Mouse (Mus musculus) liver, embryonic 12.5 days (tissue): ENCODE data around the gene Apoa1. TPM values are rescaled to one million over a fixed set of nuclear protein-coding genes. Genes with fewer than 3 reads are reported as not detected.

Experiments used
- ATAC-seq: fragments of 200-750 bp; cut with Nextera tagmentation; 2 replicates; pipeline ENCODE4 v1.8.0; 2017; ENCODE audit warnings: moderate number of reproducible peaks, mild to moderate bottlenecking, moderate library complexity
- H3K27ac ChIP-seq: fragments of 300-500 bp; sonication (generic); 2 replicates; pipeline ENCODE4 v1.5.1; 2016; ENCODE audit warnings: mild to moderate bottlenecking
- H3K27me3 ChIP-seq: fragments of 300-500 bp; sonication (generic); replicated peaks from 2 replicates; pipeline ENCODE4 v1.6.1; 2016; ENCODE audit warnings: mild to moderate bottlenecking, moderate library complexity
- H3K36me3 ChIP-seq: fragments of 300-500 bp; sonication (generic); 2 replicates; pipeline ENCODE4 v1.6.1; 2016; ENCODE audit warnings: mild to moderate bottlenecking, moderate library complexity
- H3K4me1 ChIP-seq: fragments of 300-500 bp; sonication (generic); 2 replicates; pipeline ENCODE4 v1.6.1; 2016
- H3K4me2 ChIP-seq: fragments of 300-500 bp; sonication (generic); 2 replicates; pipeline ENCODE4 v1.6.1; 2016; ENCODE audit warnings: mild to moderate bottlenecking, moderate library complexity
- H3K4me3 ChIP-seq: fragments of 300-500 bp; sonication (generic); 2 replicates; pipeline ENCODE4 v1.5.1; 2016; ENCODE audit warnings: mild to moderate bottlenecking, moderate library complexity
- H3K9ac ChIP-seq: fragments of 300-500 bp; sonication (generic); 2 replicates; pipeline ENCODE4 v1.6.1; 2016; ENCODE audit warnings: mild to moderate bottlenecking, moderate library complexity
- H3K9me3 ChIP-seq: fragments of 300-500 bp; sonication (generic); replicated peaks from 2 replicates; pipeline ENCODE4 v1.6.1; 2016; ENCODE audit warnings: mild to moderate bottlenecking, moderate library complexity
- WGBS: fragments of 180-500 bp; shearing (Covaris S2); methylation state at CpG from one replicate; pipeline ENCODE4 v1.1.7; 2016; ENCODE audit not compliant: insufficient replicate concordance; 5-methylcytosine and 5-hydroxymethylcytosine counted together
- polyA plus RNA-seq: library from polyadenylated mRNA; unstranded; fragments of >200 nt; fragmentation: Nextera tagmentation; extraction: Ambion mirVana; gene quantifications from 2 replicates; pipeline ENCODE4 v1.2.1, GENCODE M21; 2016

The Apoa1 gene
- polyA plus RNA-seq, 1 experiment from 2014 or later: 1,440 TPM

GRCm38 (mm10) chr9:46240526-46241153 is 12.3 kb downstream of the Apoa1 start, which contains the start of gene Apoa4:
Gene Apoa4 (plus strand): TSS chr9:46240696.
- no peak for ATAC-seq
- H3K4me1 ChIP-seq: peaks cover 8% of the 10 kb centered on the region
- H3K4me2 ChIP-seq: no peak within 1 kb of the TSS
- H3K27me3 ChIP-seq: peaks cover 32% of the 10 kb centered on the region; the same call in 1 of the 2 replicates
- H3K4me3 ChIP-seq: no peak within 1 kb of the TSS
- H3K27ac ChIP-seq: no peak within 1 kb of the TSS
- H3K9me3 ChIP-seq: no peaks in the 10 kb centered on the region
- no peak within 1 kb of the TSS for H3K9ac ChIP-seq
- no peaks in the 10 kb centered on the region for H3K36me3 ChIP-seq
- 46% methylated on average over 7 of the region's 7 CpGs for whole genome bisulfite sequencing

DNA sequence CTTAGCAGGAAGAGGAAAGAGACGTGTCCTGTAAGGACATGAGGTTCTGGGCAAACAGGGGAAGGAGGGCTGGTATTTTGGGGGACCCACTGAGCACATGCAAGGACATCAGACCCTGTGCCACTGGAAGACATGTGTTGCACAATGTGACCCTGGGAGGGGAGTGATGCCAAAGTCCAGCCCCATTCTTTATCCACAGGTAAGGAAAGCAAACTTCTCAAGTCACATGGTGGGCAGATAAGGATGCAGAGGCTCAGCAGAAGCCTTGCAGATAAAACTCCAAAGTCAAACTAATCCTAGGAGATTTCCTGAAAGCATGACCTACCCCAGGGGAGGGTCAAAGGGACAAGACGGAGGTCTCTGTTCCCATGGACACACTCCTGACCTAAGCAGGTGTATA is 13.4 kb downstream of the Apoa1 start:
- 61% methylated on average over 2 of the region's 2 CpGs for WGBS
- Histone ChIP-seq H3K27me3 (peaks cover 32% of the 10 kb centered on the region; the same call in 1 of the 2 replicates), H3K4me3 (no peak overlapping the region), H3K36me3 (no peaks in the 10 kb centered on the region), H3K9ac (no peak overlapping the region), H3K27ac (no peak overlapping the region), H3K9me3 (no peaks in the 10 kb centered on the region), H3K4me2 (no peak overlapping the region), H3K4me1 (no peaks in the 10 kb centered on the region; the same call in none of the 2 replicates)
- no peak for ATAC-seq

- H3K4me1 ChIP-seq: no peaks in the 10 kb centered on the region; the same call in 1 of the 2 replicates
- no peaks in the 10 kb centered on the region for H3K9me3 ChIP-seq
- H3K27ac ChIP-seq: no peak overlapping the region
- WGBS: 63% methylated on average over 4 of the region's 4 CpGs
- no peak overlapping the region for H3K9ac ChIP-seq
- no peak overlapping the region for H3K4me3 ChIP-seq
- H3K4me2 ChIP-seq: no peak overlapping the region
- ATAC-seq: no peak
- peaks cover 29% of the 10 kb centered on the region; the same call in 1 of the 2 replicates for H3K27me3 ChIP-seq
- H3K36me3 ChIP-seq: no peaks in the 10 kb centered on the region
Observed at GRCm38 (mm10) chr9:46243122-46243521, 14.7 kb downstream of the Apoa1 start.

DNA sequence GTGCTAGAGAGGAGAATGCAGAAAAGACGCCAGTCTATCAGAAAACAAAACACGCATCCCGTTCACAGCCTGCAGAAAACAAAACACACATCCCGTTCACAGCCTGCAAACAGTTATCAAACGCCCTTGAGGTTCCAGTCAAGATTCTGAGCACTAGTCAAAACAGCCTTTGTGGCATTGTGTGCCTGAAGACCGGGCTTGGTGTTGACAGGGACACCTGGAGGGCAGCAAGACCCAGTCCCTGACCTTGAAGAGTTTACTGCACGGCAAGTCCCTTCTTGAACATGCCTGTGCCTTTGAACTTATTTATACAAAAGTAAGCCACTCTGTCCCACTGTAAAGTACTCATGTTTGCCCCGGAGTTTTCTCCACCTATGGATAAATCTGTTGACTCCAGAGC is 15.2 kb downstream of the Apoa1 start:
- no peaks in the 10 kb centered on the region for H3K36me3 ChIP-seq
- no peaks in the 10 kb centered on the region; the same call in 1 of the 2 replicates for H3K4me1 ChIP-seq
- no peak overlapping the region for H3K9ac ChIP-seq
- no peaks in the 10 kb centered on the region for H3K9me3 ChIP-seq
- WGBS: 67% methylated on average over 8 of the region's 8 CpGs
- no peak overlapping the region for H3K27ac ChIP-seq
- no peak overlapping the region for H3K4me2 ChIP-seq
- H3K4me3 ChIP-seq: no peak overlapping the region
- no peak for ATAC-seq
- peaks cover 26% of the 10 kb centered on the region; the same call in 1 of the 2 replicates for H3K27me3 ChIP-seq

DNA sequence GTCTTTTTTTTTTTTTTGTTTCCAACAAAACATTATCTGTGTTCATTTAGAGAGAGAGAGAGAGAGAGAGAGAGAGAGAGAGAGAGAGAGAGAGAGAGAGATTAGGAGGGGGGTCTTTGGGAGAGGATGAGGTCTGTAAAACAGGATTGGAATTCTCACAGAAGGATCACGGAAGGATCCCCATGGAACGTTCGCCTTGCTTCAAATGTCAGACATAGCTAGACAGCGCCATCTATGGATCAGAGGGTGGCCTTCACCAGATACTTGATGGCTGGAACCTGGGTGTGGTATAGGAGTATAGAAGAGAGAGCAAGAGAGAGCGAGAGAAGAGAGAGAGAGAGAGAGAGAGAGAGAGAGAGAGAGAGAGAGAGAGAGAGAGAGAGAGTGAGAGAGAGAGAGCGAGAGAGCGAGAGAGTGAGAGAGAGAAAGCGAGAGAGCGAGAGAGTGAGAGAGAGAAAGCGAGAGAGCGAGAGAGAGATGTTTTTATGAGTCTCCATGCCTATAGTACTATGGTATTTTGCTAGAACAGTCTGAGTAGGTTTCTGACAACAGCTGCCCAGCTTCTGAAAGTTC is 18.5 kb downstream of the Apoa1 start:
- ATAC-seq: peak; percentile 40; the same call in 1 of the 2 replicates
- Histone ChIP-seq H3K4me1 (no peaks in the 10 kb centered on the region; the same call in 1 of the 2 replicates), H3K36me3 (no peaks in the 10 kb centered on the region), H3K4me2 (peak overlapping the region; percentile 25), H3K9ac (no peak overlapping the region), H3K27me3 (peaks cover 13% of the 10 kb centered on the region; the same call in 1 of the 2 replicates), H3K27ac (no peak overlapping the region), H3K4me3 (no peak overlapping the region), H3K9me3 (no peaks in the 10 kb centered on the region)
- WGBS: 28% methylated on average over 11 of the region's 11 CpGs

- Histone ChIP-seq H3K36me3 (no peaks in the 10 kb centered on the region), H3K9me3 (no peaks in the 10 kb centered on the region), H3K4me1 (0 out of 2 replicates have a peak, but pooled peaks cover 9% of the 10 kb centered on the region), H3K4me2 (no peak overlapping the region), H3K27me3 (no peaks in the 10 kb centered on the region), H3K27ac (no peak overlapping the region), H3K4me3 (no peak overlapping the region), H3K9ac (no peak overlapping the region)
- ATAC-seq: no peak
- 72% methylated on average over 7 of the region's 7 CpGs for WGBS
Observed at GRCm38 (mm10) chr9:46256177-46256576, 27.8 kb downstream of the Apoa1 start.

DNA sequence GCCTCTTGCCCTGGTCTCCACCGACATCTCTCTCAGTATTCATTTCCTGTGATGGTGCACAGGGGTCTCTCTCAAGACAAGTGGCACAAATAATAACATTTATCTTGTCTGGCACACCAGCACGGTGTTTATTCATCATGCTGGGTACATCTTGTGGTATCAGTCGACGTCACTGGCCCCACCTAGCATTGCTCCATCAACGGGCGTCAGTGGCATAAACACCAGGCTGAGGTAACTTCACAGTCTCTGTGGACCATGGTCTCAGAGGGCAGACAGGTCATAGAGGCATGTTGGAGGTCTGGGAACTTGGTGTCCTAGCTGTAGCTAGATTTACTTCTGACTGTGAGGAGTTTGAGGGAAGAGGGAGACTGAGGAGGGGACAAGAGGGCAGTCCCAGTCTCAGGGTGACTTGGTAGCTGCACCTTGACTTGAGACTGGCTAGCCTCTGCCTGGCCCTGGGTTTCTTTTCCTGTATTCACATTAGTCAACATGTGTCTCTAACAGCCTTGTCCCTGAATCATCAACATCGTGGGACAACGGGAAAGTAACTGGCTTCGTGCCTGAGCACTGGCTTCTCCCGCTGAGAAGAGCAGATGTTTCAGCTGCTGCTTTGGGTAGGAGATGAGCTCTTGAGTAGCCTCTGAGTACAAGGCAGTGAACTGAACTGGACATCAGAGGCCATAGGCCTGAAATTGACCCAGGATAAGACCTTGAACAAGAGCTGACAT is 28.4 kb downstream of the Apoa1 start:
- H3K27me3 ChIP-seq: no peaks in the 10 kb centered on the region
- H3K27ac ChIP-seq: no peak overlapping the region
- ATAC-seq: no peak
- no peaks in the 10 kb centered on the region for H3K9me3 ChIP-seq
- WGBS: 68% methylated on average over 10 of the region's 10 CpGs
- H3K4me2 ChIP-seq: no peak overlapping the region
- H3K36me3 ChIP-seq: no peaks in the 10 kb centered on the region
- H3K4me1 ChIP-seq: 0 out of 2 replicates have a peak, but pooled peaks cover 9% of the 10 kb centered on the region
- H3K9ac ChIP-seq: no peak overlapping the region
- H3K4me3 ChIP-seq: no peak overlapping the region

DNA sequence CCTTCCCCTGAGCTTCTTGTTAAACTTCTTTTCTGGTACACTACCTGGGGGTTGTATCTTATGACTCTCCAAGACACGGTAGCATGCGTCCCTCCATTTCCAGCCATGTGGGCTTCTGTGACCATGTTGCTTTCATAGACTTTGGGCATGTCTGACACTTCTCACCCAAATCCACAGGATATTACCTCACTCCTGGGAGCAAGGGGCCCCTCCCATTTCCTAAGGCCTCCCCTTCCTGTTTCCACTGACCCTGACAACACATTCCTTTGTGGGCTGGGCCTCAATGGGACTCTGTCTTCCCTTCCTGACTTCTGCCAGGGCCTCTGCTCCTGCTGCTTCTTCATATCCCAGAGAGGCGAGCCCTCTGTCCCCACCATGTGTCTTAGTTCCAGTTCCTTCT is 29.2 kb downstream of the Apoa1 start:
- no peaks in the 10 kb centered on the region for H3K9me3 ChIP-seq
- no peaks in the 10 kb centered on the region for H3K36me3 ChIP-seq
- 60% methylated on average over 3 of the region's 3 CpGs for WGBS
- ATAC-seq: 0 out of 2 replicates have a peak, but pooled peaks have one; percentile 21
- H3K4me1 ChIP-seq: 0 out of 2 replicates have a peak, but pooled peaks cover 9% of the 10 kb centered on the region
- H3K4me2 ChIP-seq: no peak overlapping the region
- no peak overlapping the region for H3K27ac ChIP-seq
- no peak overlapping the region for H3K4me3 ChIP-seq
- H3K27me3 ChIP-seq: no peaks in the 10 kb centered on the region
- H3K9ac ChIP-seq: no peak overlapping the region

DNA sequence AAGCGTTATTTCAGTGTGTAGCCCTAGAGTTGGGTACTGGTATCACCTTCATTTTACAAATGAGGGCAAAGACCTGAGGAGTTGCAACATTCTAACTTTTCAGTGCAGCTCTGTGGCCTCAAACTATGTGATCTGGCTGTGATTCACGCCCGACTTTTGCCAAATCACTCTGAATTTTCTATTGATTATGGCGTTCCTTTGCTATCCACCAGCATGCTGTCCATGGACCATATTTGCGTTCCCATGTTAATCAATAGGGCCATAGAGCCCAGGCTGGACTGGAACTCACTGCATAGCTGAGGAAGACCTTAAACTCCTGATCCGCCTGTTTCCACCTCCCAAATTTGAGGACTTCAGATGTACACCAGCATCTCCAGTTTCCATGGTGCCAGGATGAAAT is 30.7 kb downstream of the Apoa1 start:
- 78% methylated on average over 6 of the region's 6 CpGs for WGBS
- no peak overlapping the region for H3K9ac ChIP-seq

GRCm38 (mm10) chr9:46261131-46261530 is 32.8 kb downstream of the Apoa1 start:
- 61% methylated on average over 7 of the region's 7 CpGs for WGBS
- Histone ChIP-seq H3K9ac (no peak overlapping the region), H3K27me3 (no peaks in the 10 kb centered on the region)

More for the DNA sequence above, 30.7 kb downstream of the Apoa1 start:
- no peaks in the 10 kb centered on the region for H3K36me3 ChIP-seq
- H3K27ac ChIP-seq: no peak overlapping the region
- H3K4me2 ChIP-seq: no peak overlapping the region
- 0 out of 2 replicates have a peak, but pooled peaks cover 9% of the 10 kb centered on the region for H3K4me1 ChIP-seq
- H3K9me3 ChIP-seq: no peaks in the 10 kb centered on the region
- no peaks in the 10 kb centered on the region for H3K27me3 ChIP-seq
- H3K4me3 ChIP-seq: no peak overlapping the region
- no peak for ATAC-seq

DNA sequence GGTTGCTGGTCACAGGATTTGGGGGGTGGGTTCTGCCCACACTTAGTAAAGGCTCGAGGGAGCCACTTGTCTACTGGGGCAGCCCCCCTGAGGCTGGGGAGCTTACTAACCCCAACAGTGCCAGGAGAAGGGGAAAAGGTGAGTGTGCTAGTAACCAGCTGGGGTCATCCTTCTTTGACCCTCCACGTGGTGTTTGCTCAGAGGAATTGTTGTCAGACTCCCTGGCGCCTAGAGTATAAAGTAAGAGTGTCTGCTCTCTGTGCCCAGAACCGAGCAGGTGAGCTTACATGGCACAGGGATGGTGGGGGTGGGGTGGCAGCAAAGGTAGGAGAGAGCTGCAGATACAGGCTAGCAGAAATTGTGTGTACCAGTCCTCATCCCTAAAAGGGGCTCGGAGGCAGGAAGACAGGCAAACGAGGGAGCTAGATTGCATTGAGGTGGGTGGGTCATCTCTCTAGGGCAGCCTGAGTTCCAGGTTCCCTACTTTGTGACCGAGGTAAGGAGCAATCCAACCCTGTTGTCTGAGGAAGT is 40.0 kb downstream of the Apoa1 start, which contains the start of gene Apoa5:
Gene Apoa5 (plus strand): TSS at position 291 of the 531 bp plus-strand sequence.
- WGBS: 37% methylated on average over 7 of the region's 7 CpGs
- no peaks in the 10 kb centered on the region for H3K36me3 ChIP-seq
- H3K9ac ChIP-seq: no peak within 1 kb of the TSS
- H3K4me2 ChIP-seq: no peak within 1 kb of the TSS
- no peak within 1 kb of the TSS for H3K27ac ChIP-seq
- H3K4me1 ChIP-seq: peaks cover 15% of the 10 kb centered on the region
- ATAC-seq: no peak
- peaks cover 36% of the 10 kb centered on the region for H3K27me3 ChIP-seq
- no peaks in the 10 kb centered on the region for H3K9me3 ChIP-seq
- H3K4me3 ChIP-seq: no peak within 1 kb of the TSS

More at GRCm38 (mm10) chr9:46261131-46261530, 32.8 kb downstream of the Apoa1 start:
- no peak for ATAC-seq
- no peak overlapping the region for H3K27ac ChIP-seq
- H3K4me3 ChIP-seq: no peak overlapping the region
- H3K9me3 ChIP-seq: no peaks in the 10 kb centered on the region
- H3K36me3 ChIP-seq: no peaks in the 10 kb centered on the region
- 0 out of 2 replicates have a peak, but pooled peaks cover 9% of the 10 kb centered on the region for H3K4me1 ChIP-seq
- no peak overlapping the region for H3K4me2 ChIP-seq
